Mouse (Mus musculus) CD4-positive helper T cell, adult 2 months (primary cell): ENCODE results near the gene Bmp3.

ENCODE experiments used
- DNase-seq: peaks from one replicate; pipeline ENCODE4 v3.0.0-alpha.2; 2012; ENCODE audit warnings: low read depth, missing footprints, low spot score

The Bmp3 gene

GRCm38 (mm10) chr5:98854264-98854626 is at the start of gene Bmp3:
Gene Bmp3 (plus strand): TSS chr5:98854415.
- no peak for DNase-seq

GRCm38 (mm10) chr5:98804761-98805160 is 49.5 kb upstream of the Bmp3 start:
- DNase-seq, result no peak

DNA sequence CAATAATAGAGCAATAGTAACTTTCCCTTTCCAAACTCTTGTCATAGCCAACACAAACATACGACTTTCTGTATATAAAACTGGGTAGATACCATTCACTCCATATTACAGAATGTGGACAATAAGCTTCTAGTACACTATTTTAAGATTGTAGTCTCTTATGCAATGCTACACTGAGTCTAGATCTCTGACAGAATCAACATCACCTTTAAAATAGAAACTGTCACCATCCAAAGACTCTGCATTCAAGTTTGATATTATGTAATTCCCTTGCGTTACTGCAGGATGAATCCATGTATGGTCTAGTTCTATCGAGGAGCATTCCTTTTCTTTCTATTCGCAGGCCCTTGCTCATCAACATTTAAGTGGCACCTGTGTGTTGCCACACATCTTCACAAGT is 47.7 kb upstream of the Bmp3 start:
- no peak for DNase-seq

- no peak for DNase-seq
Observed at GRCm38 (mm10) chr5:98807022-98807421, 47.2 kb upstream of the Bmp3 start.

DNA sequence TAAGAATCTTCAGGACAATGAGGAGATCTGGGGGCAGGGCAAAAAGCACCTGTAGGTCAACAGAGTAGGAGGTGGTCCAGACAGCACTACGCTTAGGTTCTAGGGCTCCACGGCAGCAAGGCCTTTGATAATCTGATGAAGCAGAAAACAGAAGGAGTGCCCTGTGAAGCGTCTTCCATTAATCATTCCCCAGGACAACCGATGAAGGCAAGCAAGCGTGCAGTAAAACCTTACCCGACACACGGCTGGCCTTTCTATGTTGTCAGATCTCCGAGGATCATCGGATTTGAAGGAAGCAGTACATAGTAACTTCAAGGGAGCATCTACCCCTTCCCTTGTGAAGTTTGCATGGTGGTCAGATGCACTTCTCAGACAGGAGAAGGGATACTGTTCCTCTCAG is 46.3 kb upstream of the Bmp3 start:
- DNase-seq, result no peak

- no peak for DNase-seq
Observed at GRCm38 (mm10) chr5:98812380-98812779, 41.8 kb upstream of the Bmp3 start.

DNA sequence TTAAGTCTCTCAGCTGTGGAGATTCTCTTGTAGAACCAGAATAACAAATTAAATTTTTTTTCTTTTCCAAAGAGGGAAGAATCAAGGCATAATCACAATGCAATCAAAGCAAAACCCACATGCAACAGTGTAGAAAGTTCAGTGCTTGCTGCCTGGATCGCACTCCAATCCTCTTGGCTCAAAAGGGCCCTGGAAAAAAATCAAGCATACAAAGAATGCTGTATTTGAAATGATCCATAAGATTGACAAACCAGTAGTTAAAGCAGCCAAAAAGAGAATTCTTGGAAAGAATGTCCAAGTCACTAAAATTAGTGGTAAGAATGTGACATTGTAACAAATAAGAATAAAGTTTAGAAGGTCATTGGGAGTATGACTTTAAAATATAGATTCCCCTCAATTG is 38.9 kb upstream of the Bmp3 start:
- no peak for DNase-seq

DNA sequence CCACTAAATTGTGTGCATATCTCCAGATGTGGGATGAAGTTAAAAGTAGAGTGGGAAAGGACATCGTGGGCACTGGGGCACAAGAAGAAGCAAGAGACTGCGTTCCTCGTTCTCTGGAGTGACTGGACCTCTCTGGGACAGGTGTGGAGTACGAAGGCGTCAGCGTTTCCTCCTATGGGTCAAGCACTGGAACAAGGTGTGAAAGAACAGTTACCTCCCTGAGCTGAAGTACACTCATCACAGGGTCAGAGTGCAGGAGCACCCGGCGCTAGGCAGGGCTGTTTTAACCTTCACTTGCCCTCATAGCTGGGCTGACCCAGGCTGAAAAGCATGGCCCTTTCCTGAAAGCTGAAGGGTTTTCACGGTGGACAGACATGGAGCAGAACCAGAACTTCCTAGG is 20.5 kb upstream of the Bmp3 start:
- DNase-seq, result no peak

DNA sequence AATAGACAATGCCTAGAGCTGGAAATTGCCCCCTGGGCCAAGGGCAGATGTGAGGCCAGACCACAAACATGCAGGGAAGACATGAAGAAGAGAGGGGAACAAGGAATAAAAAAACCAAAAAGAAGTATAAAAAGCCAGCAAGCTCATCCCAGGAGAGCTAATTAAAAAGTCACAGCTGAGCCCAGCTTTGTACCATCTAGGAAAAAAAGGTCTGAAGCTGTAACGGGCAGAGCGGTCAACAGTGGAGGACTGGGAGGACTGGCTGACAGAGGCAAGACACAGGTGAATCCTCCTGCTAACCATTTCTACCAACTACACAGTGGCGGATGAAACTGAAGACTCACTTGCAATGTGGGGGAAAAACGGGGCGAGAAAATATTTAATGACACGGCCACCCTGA is 19.9 kb upstream of the Bmp3 start:
- no peak for DNase-seq

- no peak for DNase-seq
Observed at GRCm38 (mm10) chr5:98842600-98843310, 11.5 kb upstream of the Bmp3 start.

DNA sequence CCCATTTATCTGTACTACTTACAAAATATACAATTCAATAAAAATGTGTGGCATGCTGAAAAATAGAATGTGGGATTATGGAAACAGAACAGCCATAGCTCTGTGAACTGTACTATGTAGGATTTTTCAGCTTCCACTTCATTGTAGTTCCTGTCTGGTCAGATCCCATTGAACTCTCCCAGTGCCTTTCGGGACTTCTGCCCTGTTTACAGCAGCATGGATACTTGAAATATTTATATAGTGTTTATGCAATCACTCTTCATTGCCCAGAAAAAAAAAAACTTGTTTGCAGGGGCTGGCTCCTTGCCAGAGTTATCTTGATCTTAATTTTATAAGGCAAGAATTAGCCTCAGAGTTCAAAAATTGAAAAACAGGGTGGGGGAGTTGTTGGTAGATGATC is 9.6 kb upstream of the Bmp3 start:
- no peak for DNase-seq

GRCm38 (mm10) chr5:98854627-98855564 is 681 bp downstream of the Bmp3 start:
- no peak for DNase-seq

DNA sequence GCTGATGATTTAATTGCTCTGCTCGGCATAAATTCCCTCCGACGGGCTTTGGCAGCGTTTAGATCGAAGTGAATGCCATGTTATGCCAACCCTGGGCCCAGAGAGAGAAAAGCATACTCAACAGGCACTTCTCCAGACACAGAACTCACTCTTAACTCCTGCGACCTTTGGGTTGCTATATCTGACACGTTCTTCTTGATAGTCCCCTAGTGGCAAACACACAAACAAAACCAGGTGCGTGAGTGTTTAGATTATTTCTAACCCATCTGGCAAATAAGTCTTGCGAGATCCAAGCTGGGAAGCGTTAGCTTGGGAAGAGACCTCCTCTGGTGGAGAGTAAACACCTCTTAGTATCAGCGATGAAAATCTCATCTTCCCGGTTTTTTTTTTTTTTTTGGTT is 1.5 kb downstream of the Bmp3 start:
- no peak for DNase-seq

DNA sequence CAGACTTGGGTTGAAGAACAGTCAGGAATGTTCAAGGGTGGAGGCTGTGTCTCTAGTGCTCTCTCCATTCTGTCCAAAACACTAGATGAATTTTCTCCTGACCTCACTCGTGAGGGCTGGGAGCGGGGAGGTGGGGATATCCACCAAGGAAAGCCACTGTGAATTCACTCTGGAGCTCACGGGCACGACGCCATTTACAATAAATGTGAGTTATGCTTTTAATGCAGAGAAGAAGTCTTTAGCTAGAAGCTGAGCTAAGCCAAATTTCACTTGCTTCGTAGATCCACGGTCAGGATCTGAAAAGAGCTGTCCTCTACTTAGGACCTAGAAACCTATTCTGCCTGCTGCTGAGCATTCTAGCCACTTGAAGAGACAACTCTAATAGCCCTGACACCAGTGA is 2.1 kb downstream of the Bmp3 start:
- no peak for DNase-seq

- no peak for DNase-seq
Observed at GRCm38 (mm10) chr5:98863891-98864290, 9.7 kb downstream of the Bmp3 start.

- DNase-seq, result no peak
Observed at GRCm38 (mm10) chr5:98865146-98865545, 10.9 kb downstream of the Bmp3 start.

- DNase-seq, result no peak
Observed at GRCm38 (mm10) chr5:98876056-98876455, 21.8 kb downstream of the Bmp3 start.

- DNase-seq, result no peak
Observed at GRCm38 (mm10) chr5:98878891-98879290, 24.7 kb downstream of the Bmp3 start.

DNA sequence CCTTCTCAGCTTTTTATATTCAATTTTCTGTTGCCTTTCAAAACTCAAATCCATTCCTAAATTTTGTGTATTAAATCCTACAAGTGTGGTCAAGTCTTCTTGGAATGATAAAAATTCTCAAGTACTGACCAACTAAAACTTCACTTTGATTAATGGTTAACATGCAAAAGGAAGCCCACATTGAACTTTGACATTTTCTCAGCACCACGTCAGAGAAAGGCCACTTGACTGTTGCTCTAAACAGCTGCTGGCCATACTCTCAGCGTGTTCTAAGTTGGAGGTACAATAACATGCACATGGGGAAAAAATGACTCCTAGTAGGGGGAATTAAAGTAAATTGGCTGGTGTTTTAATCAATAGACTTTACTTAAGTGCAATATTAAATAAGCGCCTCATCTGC is 27.9 kb downstream of the Bmp3 start:
- DNase-seq, result no peak

DNA sequence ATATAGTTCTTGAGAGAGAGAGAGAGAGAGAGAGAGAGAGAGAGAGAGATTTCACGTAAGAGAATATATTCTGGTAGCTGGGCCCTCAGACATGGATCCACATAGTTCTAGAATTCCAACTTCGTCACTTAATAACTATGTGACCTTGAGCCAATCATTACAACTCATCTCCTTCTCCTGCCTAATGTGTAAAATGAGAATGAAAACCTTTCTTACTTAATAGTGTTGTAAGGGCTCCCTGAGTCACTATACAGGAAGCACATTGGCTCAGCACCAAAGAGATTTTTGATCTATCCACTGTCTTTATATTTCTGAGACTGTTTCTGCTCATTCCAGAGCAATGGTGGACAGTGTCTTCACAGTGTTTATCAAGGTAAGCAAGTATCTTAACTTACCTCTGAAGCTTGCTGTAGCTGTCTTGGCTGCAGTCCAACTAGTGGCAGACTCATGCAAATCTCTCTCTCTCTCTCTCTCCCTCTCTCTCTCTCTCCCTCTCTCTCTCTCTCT is 36.4 kb downstream of the Bmp3 start:
- no peak for DNase-seq

GRCm38 (mm10) chr5:98894281-98894680 is 40.1 kb downstream of the Bmp3 start:
- DNase-seq, result no peak

DNA sequence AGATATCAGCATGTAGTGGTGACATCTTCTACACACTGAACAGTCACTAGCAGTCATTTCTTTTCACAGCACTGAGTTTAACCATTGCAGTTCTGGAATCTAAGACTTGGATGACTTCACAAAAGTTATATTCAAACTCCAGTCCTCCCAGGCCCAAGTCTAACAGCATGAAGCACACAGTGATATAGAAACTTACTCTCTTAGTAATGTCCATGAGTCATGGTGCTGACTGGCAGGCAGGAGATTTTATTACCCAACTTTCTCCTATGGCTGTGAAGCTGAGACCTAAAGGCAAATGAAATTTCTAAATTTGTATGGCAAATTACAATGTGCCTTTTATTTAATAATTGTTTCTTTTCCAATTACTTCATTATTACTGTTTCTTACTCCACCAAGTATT is 43.7 kb downstream of the Bmp3 start:
- DNase-seq, result no peak

DNA sequence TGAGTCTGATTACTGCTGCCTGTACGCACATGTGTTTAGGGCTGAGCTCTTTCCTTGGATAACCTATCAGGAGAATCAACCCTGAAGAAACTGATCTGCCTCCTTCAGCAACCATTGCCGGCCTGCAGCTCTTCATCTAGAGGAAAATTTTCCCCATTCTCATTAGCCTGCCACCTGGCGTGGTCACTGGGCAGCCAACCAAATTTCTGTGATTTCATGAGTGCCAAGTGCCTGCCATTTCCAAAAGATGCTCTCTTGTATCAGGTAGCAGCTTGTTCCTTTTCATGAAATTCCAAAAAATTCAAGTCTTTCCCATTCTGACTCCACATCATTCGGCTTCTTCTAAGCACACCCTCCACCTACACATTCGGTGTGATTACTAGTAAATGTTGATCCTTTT is 46.7 kb downstream of the Bmp3 start:
- no peak for DNase-seq
